Mouse (Mus musculus): ENCODE data around the gene Dnah14.

Gene Dnah14

DNA sequence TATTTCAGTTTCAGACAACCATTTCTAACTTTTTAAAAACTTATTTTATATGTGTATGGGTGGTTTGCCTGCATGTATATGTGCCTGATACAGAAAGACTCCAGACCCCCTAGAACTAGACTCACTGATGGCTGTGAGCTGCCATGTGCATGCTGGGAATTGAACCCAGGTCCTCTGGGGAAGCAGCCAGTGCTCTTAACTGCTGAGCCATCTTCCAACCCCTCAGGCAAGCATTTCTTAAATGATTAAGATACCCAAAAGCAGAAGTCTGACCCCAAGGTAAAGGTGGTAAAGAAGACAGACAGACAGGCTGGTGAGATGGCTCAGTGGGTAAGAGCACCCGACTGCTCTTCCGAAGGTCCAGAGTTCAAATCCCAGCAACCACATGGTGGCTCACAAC lies 278.5 kb downstream of the Dnah14 start:
- DNase-seq (ENCODE audit: low spot score) = no peak

GRCm38 (mm10) chr1:181856329-181856728 lies 280.0 kb downstream of the Dnah14 start:
- no peak for DNase-seq (ENCODE audit: low spot score)

GRCm38 (mm10) chr1:181860659-181861058 lies 284.3 kb downstream of the Dnah14 start:
- no peak for DNase-seq (ENCODE audit: low spot score)

DNA sequence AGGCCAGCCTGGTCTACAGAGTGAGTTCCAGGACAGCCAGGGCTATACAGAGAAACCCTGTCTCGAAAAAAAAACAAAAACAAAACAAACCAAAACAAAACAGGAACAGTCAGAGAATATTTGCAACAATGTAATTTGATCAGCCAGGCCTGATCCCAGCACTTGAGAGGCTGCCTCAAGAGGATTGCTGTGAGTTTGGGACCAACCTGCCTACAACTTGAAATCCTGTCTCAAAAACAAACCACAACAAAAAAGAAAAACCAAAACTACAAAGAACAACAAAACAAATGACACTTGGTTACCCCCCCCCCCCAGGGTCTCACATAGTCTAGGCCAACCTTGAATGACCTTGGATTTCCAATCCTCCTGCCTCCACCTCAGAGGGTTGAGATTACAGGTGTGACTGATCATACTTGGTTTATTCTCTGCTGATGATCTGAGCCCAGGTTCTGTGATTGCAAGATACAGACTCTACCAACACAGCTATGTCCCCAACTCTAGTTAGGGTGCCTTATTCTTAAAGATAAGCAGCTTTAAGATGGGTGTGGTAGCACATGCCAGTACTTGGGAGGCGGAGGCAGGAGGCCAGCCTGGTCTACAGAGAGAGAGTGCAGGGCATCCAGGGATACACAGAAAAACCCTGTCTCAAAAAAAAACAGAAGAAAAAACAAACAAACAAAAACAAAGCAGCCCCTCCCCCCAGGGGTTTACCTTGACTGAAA lies 285.0 kb downstream of the Dnah14 start:
- no peak for DNase-seq (ENCODE audit: low spot score)

DNA sequence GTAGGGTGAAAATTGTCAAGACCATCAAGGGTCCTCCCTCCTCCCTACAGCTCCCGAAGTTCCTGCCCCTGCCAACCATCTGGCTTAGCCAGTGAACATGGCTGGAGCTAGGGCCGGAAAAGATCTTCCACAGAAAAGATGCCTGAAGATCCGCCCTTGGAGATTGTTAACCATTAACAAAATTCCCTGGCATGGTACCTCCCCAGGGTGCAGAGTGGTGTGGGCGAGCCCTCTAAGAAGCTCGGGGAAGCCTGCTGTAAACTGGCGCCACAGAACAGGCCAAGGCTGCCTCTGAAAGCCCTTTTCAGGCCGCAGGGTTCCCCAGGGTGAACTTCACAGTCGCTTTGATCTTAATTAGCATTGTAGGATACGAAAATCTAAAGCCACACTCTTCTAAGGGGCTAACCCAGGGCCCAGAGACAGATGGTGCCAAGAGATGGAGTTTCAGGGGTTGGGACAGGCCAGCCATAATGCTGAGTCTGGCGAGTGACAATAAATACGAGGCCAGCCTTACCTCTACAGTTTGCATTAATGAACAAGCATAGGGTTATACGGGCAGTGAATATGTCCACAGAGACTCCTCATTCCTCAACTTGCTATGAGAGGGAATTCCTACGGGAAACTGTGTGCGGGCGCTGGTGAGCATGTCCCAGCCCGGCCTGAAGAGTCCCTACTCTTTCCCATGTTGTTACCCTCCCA lies 286.5 kb downstream of the Dnah14 start:
- no peak for DNase-seq (ENCODE audit: low spot score)

DNA sequence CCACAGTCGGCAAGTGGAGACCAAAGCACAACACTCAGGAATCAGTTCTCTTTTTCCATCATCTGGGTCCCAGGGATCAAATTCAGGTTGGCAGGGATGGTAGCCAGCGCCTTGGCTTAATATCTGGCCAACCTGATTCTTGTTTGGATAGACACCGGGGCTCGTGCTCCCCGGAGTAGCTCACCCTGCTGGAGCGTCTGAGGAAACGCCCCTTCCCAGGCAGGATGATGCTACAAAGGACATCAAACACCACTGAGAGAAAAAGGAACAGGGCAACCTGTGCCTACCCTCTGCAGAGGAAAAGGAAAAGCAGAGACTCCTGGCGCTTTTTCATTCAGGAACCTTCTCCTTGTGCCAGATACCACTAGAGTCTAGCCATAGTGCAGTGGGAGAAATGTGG lies 287.1 kb downstream of the Dnah14 start:
- DNase-seq (ENCODE audit: low spot score) = no peak

Data from layer of hippocampus, adult 9-10 months (tissue).